Mouse (Mus musculus) liver, adult 2 months (tissue): ENCODE results near the gene Emc9.

Source experiments
- CTCF ChIP-seq: fragments of 200-500 bp; IDR thresholded peaks from 2 replicates; pipeline ENCODE4 v1.5.1; 2011; ENCODE audit warnings: low read depth, low read length, control low read depth
- POLR2A ChIP-seq: fragments of 200-500 bp; IDR thresholded peaks from 2 replicates; pipeline ENCODE4 v1.6.1; 2011; ENCODE audit warnings: low read length, control low read depth; ENCODE audit not compliant: insufficient read depth; ENCODE audit errors: extremely low read depth

GRCm38 (mm10) chr14:55592226-55592625 lies 7.1 kb upstream of the Emc9 start:
- TF ChIP-seq CTCF: no peak
- no peak for TF ChIP-seq POLR2A
